Mouse (Mus musculus): ENCODE data around the gene Mest. TPM values are rescaled to one million over a fixed set of nuclear protein-coding genes. Genes with fewer than 3 reads are reported as not detected.

The Mest gene
- total and polyA plus RNA-seq, 3 experiments = 0.12 to 0.31 TPM; not detected in 1

- H3K4me3 ChIP-seq (ENCODE audit: control insufficient read depth in 1 of 2, insufficient read depth in 1 of 2, low read depth in 2 of 2, low read length in 2 of 2) = no peak overlapping the region
- no peak overlapping the region for H3K9ac ChIP-seq (ENCODE audit: control insufficient read depth, low read depth, low read length, poor library complexity, severe bottlenecking)
- peaks cover 7 to 9% of the 10 kb centered on the region in 2 experiments for H3K27me3 ChIP-seq (ENCODE audit: control insufficient read depth in 1 of 2, insufficient read depth in 2 of 2, low read length in 2 of 2)
- no peaks in the 10 kb centered on the region for H3K36me3 ChIP-seq (ENCODE audit: control insufficient read depth in 1 of 2, insufficient read depth in 2 of 2, low read length in 2 of 2)
- TF ChIP-seq TBP (IDR thresholded peaks at IDR 0.05; ENCODE audit: low read depth, low read length) = no peak
- no peaks in the 10 kb centered on the region for H3K79me2 ChIP-seq (ENCODE audit: control insufficient read depth, insufficient read depth, low read length, poor library complexity)
- H3K4me1 ChIP-seq (ENCODE audit: control insufficient read depth in 1 of 2, insufficient read depth in 2 of 2, low read length in 2 of 2) = no peaks in the 10 kb centered on the region
- no peak for DNase-seq (ENCODE audit: low read depth, low spot score)
- H3K9me3 ChIP-seq (replicated peaks; ENCODE audit: insufficient read depth, low read length) = no peaks in the 10 kb centered on the region
- H3K27ac ChIP-seq (ENCODE audit: control insufficient read depth, low read depth, low read length) = no peak overlapping the region
These were observed 19.9 kb upstream of the Mest start for GRCm38 (mm10) chr6:30703476-30703875.

GRCm38 (mm10) chr6:30703977-30704602 lies 19.3 kb upstream of the Mest start:
- Histone ChIP-seq H3K4me1 (ENCODE audit: control insufficient read depth in 1 of 2, insufficient read depth in 2 of 2, low read length in 2 of 2) (no peaks in the 10 kb centered on the region), H3K4me3 (ENCODE audit: control insufficient read depth in 1 of 2, insufficient read depth in 1 of 2, low read depth in 2 of 2, low read length in 2 of 2) (no peak overlapping the region), H3K27ac (ENCODE audit: control insufficient read depth, low read depth, low read length) (no peak overlapping the region), H3K36me3 (ENCODE audit: control insufficient read depth in 1 of 2, insufficient read depth in 2 of 2, low read length in 2 of 2) (no peaks in the 10 kb centered on the region), H3K27me3 (ENCODE audit: control insufficient read depth in 1 of 2, insufficient read depth in 2 of 2, low read length in 2 of 2) (peaks cover 5 to 9% of the 10 kb centered on the region in 2 experiments), H3K9me3 (replicated peaks; ENCODE audit: insufficient read depth, low read length) (no peaks in the 10 kb centered on the region), H3K9ac (ENCODE audit: control insufficient read depth, low read depth, low read length, poor library complexity, severe bottlenecking) (no peak overlapping the region), H3K79me2 (ENCODE audit: control insufficient read depth, insufficient read depth, low read length, poor library complexity) (no peaks in the 10 kb centered on the region)
- TF ChIP-seq ZMIZ1 (IDR thresholded peaks at IDR 0.05; ENCODE audit: low read depth, low read length) (no peak), GATA1 (IDR thresholded peaks at IDR 0.05; ENCODE audit: low read depth, low read length) (no peak), SIN3A (IDR thresholded peaks at IDR 0.05; ENCODE audit: low read length) (no peak)
- no peak for DNase-seq (ENCODE audit: low read depth, low spot score)

GRCm38 (mm10) chr6:30709115-30709514 lies 14.2 kb upstream of the Mest start:
- Histone ChIP-seq H3K79me2 (ENCODE audit: control insufficient read depth, insufficient read depth, low read length, poor library complexity) (no peaks in the 10 kb centered on the region), H3K9me3 (replicated peaks; ENCODE audit: insufficient read depth, low read length) (no peaks in the 10 kb centered on the region), H3K4me1 (ENCODE audit: control insufficient read depth in 1 of 2, insufficient read depth in 2 of 2, low read length in 2 of 2) (peaks cover 12 to 25% of the 10 kb centered on the region in 2 experiments), H3K9ac (ENCODE audit: control insufficient read depth, low read depth, low read length, poor library complexity, severe bottlenecking) (no peak overlapping the region), H3K27ac (ENCODE audit: control insufficient read depth, low read depth, low read length) (no peak overlapping the region), H3K36me3 (ENCODE audit: control insufficient read depth in 1 of 2, insufficient read depth in 2 of 2, low read length in 2 of 2) (peaks cover 0 to 25% of the 10 kb centered on the region in 2 experiments; a peak in 2 of 4 replicates), H3K4me3 (ENCODE audit: control insufficient read depth in 1 of 2, insufficient read depth in 1 of 2, low read depth in 2 of 2, low read length in 2 of 2) (no peak overlapping the region), H3K27me3 (ENCODE audit: control insufficient read depth in 1 of 2, insufficient read depth in 2 of 2, low read length in 2 of 2) (no peaks in the 10 kb centered on the region; a peak in 1 of 4 replicates)
- DNase-seq (ENCODE audit: low read depth, low spot score) = no peak
- TF ChIP-seq GABPA (IDR thresholded peaks at IDR 0.05; ENCODE audit: low read depth, low read length) (no peak), POLR2A (IDR thresholded peaks at IDR 0.05; ENCODE audit: control insufficient read depth in 1 of 2, insufficient read depth in 1 of 2, low read depth in 1 of 2, low read length in 2 of 2, poor library complexity in 1 of 2) (no peak), E2F4 (IDR thresholded peaks at IDR 0.05; ENCODE audit: borderline replicate concordance, low read depth, low read length) (no peak), ETS1 (IDR thresholded peaks at IDR 0.05; ENCODE audit: low read depth, low read length) (no peak), UBTF (IDR thresholded peaks at IDR 0.05; ENCODE audit: borderline replicate concordance, insufficient read depth, low read depth, low read length) (no peak), MXI1 (IDR thresholded peaks at IDR 0.05; ENCODE audit: low read depth, low read length) (no peak), MYC (IDR thresholded peaks at IDR 0.05; ENCODE audit: low read depth, low read length) (no peak), CHD1 (IDR thresholded peaks at IDR 0.05; ENCODE audit: low read depth, low read length) (no peak), HCFC1 (IDR thresholded peaks at IDR 0.05; ENCODE audit: low read depth, low read length) (no peak), ZNF384 (IDR thresholded peaks at IDR 0.05; ENCODE audit: low read depth, low read length) (no peak), BHLHE40 (IDR thresholded peaks at IDR 0.05; ENCODE audit: borderline replicate concordance, low read depth, low read length) (no peak), NELFE (IDR thresholded peaks at IDR 0.05; ENCODE audit: low read depth, low read length) (no peak), USF2 (IDR thresholded peaks at IDR 0.05; ENCODE audit: borderline replicate concordance in 1 of 2, insufficient read depth in 1 of 2, low read depth in 1 of 2, low read length in 2 of 2) (no peak), SMC3 (IDR thresholded peaks at IDR 0.05; ENCODE audit: low read depth, low read length) (no peak)
